Mouse (Mus musculus) kidney, adult 8-10 months (tissue): ENCODE results near the gene Oscp1.
A peak's percentile ranks its signal among the peaks of the same experiment; 100 is the strongest.
"Not testable (repeated sequence)": the region's sequence is repeated elsewhere in the genome, so short reads cannot be mapped to it uniquely, and the experiment has no call there.

ENCODE experiments used
- DNase-seq, 2 experiments: peaks; one replicate each; pipeline ENCODE4 v3.0.0; 2022

The Oscp1 gene

DNA sequence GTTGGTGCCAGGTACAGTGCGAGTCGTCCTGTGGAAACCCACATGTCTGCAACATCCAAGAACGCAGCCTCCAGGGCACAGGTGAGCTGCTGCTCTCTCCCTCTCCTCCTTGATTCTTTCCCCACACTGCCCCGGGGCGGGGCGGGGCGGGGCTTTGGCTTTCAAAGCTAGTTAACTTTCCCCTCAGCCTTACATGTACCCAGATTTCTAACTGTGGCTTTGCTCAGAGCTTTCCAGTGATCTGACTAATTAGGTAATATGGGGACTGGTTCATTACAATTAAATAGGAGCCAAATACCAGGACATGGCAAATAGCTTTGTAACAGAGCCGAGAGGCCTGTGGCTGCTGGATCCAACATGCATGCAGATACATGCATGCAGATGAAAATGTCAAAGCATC lies 26.0 kb downstream of the Oscp1 start:
- DNase-seq = no peak

- peak; percentile 82 to 86 for DNase-seq
Measured at GRCm38 (mm10) chr4:126085996-126086576, 27.7 kb downstream of the Oscp1 start.

DNA sequence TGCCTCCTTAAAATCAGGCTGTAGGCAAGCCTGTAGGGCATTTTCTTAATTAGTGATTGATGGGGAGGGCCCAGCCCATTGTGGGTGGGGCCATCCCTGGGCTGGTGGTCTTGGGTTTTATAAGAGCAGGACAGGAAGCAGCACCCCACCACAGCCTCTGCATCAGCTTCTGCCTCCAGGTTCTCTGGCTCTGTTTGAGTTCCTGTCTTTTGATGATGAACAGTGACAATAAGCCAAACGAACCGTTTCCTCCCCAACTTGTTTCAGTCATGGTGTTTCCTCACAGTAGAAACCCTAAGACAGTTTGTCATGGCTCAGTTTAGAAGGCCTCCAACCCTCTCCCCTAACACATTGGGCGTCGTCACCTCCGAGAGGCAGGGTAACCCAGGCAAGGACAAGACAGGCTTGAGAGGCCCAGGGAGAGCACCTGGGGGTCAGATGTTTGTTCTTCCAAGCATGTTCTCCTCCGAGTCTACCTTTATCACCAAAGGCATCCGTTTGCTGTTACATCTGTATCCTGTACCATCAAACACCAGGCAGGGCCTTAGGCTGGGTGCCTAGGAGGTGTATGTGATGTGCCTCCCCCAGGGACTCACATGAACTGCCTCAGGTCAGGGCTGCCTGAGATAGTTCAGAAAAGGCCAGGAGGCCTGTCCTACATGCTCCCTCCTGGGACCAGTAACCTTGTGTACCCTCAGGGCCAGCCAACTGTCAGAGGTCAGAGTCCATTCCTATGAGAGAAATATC lies 31.9 kb downstream of the Oscp1 start:
- peak in 1 of 2 experiments; percentile 46 for DNase-seq

DNA sequence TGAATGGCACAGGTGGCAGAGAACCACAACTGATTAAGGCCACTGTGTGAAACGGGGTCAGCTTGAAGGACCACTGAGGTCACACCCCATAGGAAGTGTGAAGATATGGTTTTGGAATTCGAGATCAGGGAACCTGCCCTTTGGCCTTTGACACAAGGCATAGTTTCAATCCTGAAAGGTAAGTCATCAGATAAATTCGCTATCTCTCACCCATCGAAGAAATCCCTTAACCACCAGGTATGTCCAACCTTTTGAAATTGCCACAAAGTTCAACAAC lies 32.4 kb downstream of the Oscp1 start:
- DNase-seq = no peak

- no peak for DNase-seq
Measured at GRCm38 (mm10) chr4:126091873-126092272, 33.5 kb downstream of the Oscp1 start.

DNA sequence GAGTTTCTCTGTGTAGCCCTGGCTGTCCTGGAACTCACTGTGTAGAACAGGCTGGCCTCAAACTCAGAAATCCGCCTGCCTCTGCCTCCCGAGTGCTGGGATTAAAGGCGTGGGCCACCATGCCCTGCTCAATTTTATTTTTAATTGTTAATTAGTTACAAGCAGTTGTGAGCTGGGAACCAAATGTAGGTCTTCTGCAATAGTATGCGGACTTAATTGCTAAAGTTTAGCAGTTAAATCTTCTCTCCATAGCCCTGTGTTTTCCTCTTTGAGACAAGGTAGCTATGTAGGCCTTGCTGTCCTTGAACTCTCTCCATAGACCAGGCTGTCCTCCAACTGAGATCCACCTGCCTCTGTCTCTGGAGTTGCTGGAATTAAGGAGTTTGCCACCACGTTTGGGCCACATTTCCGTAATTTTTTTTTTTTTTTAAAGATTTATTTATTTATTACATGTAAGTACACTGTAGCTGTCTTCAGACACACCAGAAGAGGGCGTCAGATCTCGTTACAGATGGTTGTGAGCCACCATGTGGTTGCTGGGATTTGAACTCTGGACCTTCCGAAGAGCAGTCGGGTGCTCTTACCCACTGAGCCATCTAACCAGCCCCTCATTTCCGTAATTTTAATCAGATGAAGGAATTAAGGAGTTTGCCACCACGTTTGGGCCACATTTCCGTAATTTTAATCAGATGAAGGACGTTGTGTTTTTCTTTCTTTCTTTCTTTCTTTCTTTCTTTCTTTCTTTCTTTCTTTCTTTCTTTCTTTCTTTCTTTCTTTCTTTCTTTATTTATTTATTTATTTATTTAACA lies 37.5 kb downstream of the Oscp1 start:
- not testable (repeated sequence) for DNase-seq

GRCm38 (mm10) chr4:126096464-126097111 lies 38.2 kb downstream of the Oscp1 start, which contains the start of gene Lsm10:
Gene Lsm10 (plus strand): TSS chr4:126096623.
- DNase-seq = peak; percentile 96 to 97

DNA sequence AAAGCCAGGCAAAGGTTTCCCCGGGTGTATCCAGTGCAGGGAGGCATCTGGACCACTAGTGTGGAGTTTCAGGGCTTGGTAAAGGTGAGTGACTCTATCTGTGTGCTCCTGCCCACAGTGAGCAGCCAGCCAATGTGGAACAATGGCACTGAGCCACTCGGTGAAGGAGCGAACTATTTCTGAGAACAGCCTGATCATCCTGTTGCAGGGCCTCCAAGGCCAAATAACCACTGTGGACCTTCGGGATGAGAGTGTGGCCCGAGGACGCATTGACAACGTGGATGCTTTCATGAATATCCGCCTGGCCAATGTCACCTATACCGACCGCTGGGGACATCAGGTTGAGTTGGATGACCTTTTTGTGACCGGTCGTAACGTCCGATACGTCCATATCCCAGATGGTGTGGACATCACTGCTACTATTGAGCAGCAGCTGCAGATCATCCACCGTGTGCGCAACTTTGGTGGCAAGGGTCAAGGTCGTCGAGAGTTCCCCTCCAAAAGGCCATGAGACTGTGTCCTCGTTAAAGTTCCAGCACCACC lies 39.4 kb downstream of the Oscp1 start:
- DNase-seq = no peak

- DNase-seq = no peak
Measured at GRCm38 (mm10) chr4:126099365-126099764, 41.0 kb downstream of the Oscp1 start.

DNA sequence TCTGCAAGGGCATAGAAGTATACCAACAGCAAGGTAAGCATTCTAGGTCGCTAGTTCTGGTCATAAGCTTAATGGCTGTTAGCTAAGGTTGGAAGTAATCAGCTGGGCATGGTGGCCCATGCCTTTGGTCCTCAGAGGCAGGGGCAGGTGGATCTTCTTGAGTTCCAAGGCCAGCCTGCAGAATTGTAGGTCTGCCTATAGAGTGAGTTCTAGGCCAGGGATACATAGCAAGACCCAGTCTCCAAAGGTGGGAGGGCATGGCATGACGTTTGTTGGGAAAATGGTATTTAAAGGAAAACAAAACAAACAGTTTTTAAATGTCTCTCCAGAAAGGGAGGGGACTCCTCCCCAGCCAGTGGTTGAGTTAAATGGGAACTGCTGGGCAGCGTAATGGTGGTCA lies 42.4 kb downstream of the Oscp1 start:
- DNase-seq = no peak

DNA sequence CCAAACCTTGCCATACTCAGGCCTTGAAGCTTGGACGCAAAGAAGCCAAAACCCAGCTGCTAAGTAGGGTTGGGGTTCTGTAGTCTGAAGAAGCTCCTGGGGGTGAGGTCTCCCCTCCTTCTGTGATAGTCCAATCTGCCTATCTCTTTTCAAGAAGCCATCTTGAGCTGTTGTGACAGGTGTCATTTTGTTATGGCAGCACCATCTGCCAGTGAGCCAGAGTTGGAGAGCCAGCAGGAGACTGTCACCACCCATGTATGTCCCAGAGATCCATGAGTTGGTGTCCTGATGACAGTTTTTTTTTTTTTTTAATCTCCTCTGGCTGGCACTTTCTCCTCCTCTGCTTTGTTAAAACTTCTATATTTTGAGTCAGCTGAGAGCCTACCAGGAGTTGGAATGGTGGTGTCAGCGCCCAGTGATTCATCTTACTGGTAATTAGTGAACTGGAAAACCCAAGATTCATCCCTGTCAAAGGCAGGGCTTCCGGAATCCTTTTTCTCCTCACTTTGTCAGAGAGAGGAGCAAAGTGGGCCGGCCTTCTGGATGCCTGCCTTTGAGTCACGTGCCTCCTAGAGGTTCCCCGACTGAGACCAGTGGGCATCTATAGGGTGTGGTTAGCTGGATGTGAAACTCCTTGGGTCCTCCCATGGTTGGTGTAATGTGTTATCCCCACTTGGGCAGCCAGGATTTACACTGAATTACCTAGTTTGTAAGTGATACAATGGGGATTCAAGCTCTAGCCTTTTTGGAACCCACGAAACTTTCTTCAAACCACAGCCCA lies 43.9 kb downstream of the Oscp1 start:
- peak in 1 of 2 experiments; percentile 48 for DNase-seq

- peak; percentile 83 to 87 for DNase-seq
Measured at GRCm38 (mm10) chr4:126103057-126103581, 44.8 kb downstream of the Oscp1 start.

GRCm38 (mm10) chr4:126103590-126104068 lies 45.3 kb downstream of the Oscp1 start, which contains the start of gene Stk40:
Gene Stk40 (plus strand): TSS chr4:126103957.
- DNase-seq = peak; percentile 96 to 97

DNA sequence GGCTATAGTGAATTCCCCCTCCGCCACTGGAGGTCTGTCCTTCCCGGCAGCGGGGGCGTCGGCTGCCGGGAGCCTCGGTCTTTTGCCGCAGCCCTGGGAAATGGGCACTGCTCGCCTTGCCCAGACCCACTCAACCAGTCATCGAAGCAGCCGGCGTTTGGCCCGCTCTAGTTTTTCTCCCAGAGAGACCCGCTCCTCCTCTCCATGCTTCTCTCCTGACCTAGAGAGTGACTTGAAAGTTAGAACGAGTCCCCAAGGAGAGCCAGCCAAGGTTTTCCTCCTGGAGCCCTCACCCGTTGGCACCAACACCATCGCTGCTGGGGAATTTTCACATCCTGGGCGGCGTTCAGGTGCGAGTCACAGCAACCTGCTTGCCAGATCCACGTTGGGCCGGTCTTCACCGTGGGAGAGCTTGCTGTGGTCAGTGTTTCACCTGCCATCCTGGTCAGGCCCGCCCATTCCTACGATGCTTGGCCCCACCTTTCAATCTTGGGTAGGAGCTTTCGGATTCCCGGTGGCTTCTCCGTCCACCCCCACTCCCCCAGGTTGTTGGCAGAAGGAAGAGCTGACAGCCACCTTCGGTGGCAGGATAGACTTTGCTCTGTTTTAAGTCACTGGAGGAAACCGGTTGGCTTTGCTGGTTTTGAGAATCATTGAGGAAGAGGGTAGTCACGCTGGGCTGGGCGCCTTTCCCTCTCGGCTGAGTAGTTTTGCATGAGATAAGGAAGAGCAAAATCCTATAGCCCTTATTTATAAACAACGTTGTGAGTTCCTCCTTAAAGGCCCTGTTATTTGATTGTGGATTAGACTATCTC lies 46.1 kb downstream of the Oscp1 start:
- peak; percentile 90 to 92 for DNase-seq

DNA sequence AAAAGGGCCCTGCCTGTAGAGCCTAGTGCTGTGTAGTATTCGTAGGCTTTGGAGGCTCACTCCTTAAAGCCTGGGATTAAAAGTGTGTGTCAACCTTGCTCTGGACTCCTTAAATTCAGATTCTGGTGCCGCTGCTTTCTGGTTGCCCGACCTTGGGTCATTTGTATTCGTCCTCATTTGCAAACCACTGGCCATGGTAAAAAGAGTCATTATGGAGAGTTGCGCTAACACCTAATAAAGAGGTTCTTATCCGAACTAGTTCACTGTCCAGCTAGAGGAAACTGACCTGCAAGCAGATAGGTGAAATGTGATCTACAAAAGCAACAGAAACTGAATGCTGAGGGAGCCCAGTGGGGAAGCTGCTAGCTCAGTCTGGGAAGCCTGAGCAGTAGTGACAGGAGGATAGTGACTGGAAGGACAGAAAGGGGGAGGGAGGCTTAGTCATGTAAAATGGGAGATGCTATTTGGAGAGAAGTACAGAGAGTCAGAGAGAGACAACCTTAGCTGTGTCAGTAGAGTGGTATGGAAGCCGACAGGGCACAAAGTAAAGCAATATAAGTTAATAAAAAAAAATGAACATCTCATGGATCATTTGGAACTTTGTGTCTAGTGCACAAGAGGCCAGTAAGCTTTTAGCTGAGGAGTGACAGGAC lies 46.9 kb downstream of the Oscp1 start:
- no peak for DNase-seq

DNA sequence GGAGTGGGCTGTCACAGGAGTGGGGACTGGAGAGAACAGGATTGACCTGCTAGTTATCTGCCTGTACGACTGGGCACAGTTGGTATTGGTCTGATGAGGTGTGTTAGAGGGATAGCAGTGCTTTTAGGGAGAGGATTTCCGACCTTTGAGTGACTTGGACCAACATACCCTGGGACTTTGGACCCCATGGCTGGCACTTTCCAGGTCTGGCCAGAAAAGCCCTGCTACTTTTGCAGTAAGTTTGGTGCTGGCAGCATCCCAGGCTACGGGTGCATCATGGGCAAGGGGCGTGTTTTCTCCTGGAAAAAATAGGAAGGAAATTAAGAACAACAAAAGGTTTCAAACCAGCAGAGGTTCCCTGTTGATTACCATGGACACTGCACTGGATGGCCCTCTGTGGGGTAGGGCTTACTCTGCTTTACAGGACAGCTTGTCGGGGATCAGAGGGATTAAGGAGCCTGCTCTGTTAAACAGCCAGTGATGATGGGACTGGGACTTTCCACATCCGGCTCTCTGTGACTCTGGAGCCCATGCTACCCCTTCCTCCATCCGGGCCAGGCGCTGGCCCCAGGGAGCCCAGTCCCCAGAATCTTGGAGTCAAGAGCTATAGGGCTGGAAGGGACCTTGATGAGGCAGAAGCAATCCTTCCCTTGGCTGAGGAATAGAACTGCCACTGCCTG lies 49.8 kb downstream of the Oscp1 start:
- DNase-seq = peak; percentile 91 to 93

DNA sequence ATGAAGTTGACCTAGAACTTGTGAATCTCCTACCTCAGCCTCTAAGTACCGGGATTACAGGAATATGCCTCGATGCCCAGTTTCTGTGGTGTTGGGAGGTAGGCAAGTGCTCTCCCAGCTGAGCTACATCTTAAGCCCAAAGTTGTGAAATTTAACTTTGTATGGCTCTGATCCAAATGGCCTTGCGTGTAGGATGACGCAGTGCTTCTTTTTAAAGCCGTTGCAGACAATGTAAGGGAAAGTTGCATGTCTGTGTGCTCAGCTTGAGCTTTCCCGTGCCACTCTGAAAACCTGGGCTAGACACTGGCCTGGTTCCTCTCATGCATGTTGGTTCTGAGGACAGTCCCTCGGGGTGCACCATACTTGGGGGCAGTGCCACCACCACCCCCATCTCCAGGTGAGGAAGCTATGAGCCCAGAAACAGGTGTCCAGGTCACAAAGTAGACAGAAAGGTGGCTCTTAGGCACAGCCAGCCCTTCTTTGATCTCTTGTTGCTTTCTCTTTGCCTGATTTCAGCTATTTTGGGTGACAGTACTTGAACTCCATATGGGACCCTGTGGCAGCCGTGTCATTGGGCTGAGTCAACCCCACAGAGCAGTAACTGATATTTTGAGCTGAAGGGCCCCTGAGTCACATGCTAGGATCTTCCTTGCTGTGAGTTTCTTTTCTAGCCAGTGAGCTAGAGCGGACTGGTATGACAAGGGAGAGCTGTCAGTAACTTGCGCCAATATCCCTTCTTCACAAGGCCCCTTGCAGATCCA lies 51.4 kb downstream of the Oscp1 start:
- no peak for DNase-seq

- DNase-seq = peak; percentile 83 to 88
Measured at GRCm38 (mm10) chr4:126110374-126111152, 52.2 kb downstream of the Oscp1 start.
